Mouse (Mus musculus) layer of hippocampus, postnatal 25 days (tissue): ENCODE measurements around the gene Zmiz1. TPM values are rescaled to one million over a fixed set of nuclear protein-coding genes. Genes with fewer than 3 reads are reported as not detected.
A peak's percentile ranks its signal among the peaks of the same experiment; 100 is the strongest.

Source experiments
- DNase-seq, 2 experiments: peaks; one replicate each; pipeline ENCODE4 v3.0.0; 2022; ENCODE audit warnings: mixed read lengths in 2 of 2, low spot score in 1 of 2; ENCODE audit errors: extremely low spot score in 1 of 2
- total RNA-seq, 2 experiments: library from RNA; stranded (reverse); gene quantifications; 2 replicates each; pipeline ENCODE4 v1.2.3; 2021

Gene Zmiz1
- total RNA-seq, 2 experiments from 2014 or later: 82.5 to 105 TPM

DNA sequence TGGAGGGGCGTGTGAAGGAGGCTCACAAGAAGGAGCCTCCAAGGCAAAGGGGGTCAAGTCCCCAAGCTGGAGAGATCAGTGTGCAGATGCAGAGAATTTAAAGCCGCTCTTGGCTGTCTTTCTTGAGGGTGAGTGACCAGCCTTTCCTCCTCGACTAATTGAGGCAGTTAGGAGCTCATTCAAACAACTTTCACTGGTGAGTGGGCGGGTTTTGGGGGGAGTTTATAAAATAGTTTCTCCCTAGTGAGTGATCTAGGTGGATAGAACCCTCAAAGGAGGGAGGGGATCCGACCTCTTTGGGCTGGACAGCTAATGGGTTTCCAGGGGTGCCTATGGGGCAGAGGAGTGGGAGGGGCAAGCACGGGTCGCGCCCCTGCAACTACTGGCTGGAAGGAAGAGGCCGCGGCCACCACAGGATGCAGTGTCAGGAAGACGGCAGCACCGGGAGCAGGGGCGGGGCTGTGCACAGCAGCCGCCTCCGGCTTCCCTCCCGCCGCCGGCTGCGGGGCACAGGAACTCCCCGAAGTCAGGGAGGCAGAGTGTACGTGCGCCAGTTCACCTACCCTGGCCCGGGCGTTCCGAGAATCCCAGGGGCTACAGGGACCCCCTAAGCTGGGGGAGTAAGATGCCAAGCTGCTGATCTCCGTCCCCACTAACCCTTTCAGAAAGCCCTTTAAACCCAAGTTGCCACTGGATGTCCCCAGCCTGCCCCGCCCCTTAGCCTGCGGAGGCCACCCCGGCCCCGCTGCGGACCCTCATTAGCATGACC is 147.6 kb downstream of the Zmiz1 start:
- no peak for DNase-seq

DNA sequence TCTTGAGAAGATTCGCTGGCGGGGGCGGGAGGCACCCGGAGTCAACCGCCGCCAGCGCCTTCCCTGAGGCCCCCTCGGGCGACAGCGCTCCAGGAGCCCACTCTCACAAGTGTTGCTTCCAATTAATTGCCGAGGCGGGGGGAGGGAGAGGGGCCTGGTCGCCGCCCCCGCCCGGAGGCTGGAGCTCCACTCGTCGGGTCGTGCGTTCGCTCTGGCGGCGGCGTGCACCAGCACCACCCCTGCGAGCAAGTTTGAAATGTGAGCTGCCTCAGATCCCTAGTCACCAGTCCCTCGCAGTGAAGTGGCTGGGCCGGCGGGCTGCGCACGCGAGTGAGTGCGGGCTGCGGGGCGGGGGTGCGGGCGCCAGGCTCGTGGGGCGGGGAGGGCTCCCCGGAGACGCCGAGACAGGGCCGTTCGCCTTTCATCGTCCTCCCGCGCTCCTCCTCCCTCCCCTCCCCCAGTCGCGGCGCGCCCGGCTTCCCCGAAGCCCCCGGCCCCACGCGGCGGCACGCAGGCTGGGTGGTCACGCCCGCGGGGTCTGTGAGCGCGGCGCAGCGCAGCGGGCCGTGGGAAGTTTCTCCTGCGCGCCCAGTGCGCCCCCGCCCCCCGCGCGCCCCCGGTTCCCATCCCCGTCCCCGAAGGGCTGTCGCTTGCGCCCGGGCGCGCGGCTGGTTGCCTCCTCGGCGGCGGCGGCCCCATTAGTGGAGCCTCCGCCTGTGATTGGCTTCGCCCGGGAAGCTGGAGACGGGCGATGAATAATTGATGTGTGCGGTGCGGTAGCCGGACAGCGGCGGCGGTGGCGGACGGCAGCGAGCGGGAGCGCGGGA is 148.4 kb downstream of the Zmiz1 start:
- peak; percentile 43 to 51 for DNase-seq

DNA sequence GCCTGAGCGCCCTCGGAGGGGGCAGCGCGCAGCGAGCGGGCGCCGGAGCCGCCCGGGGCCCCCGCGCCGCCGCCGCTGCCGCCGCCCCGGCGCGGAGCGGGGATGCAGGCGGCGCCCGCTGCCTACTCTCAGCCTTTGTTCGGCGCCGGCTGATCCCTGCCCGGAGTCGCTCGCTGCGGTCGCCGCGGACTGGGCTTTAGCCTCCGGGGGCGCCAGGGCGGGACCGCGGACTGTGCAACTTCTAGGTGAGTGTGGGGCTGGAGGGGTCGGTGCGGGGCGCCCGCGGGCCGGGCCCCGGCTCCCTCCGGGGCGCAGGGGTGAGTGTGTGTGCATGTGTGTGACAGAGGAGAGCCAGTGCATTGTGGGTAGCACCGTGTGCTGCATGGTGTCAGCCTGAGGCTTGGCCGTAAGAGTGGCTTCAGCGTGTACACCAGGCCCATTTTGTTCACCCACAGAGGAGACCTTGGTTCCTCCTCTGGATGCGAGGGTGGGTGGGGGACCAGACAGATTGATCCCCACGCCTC is 149.0 kb downstream of the Zmiz1 start:
- DNase-seq: peak; percentile 47 to 60

DNA sequence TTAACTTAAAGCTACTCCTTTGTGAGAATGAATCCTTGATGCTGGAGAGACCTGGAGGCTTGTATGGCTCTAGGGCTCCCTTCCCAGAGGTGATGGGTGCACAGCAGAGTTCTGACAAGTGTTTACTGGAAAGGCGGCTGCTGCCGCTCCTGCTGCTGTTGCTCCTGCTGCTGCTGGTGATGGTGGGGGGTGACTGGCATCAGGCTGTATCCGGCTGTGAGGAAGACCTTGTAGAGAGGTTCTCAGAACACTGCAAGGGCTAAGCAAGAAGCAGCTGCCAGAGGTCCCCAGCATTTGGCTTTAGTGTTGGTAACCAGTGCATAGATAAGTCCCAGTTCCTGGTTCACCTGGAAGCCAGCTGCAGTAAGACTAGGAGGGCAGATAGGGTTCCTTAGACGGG is 149.6 kb downstream of the Zmiz1 start:
- no peak for DNase-seq

DNA sequence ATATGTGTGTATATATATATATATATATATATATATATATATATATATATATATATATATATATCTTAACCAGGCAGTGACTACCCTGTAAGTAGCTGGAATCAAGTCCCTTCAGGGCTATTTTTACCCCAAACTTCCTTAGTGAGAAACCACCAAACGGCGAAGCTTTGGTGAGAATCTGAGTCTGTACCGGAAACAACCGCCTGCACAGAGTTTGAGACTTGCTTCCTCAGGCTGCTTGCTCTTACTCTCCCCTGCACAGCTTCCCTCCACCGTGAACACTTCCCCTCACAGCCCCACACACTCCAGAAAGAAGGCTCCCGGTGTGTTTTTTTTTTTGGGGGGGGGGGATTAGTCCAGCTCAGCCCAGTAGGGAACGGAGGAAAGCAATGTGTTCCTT is 150.4 kb downstream of the Zmiz1 start:
- DNase-seq: no peak

DNA sequence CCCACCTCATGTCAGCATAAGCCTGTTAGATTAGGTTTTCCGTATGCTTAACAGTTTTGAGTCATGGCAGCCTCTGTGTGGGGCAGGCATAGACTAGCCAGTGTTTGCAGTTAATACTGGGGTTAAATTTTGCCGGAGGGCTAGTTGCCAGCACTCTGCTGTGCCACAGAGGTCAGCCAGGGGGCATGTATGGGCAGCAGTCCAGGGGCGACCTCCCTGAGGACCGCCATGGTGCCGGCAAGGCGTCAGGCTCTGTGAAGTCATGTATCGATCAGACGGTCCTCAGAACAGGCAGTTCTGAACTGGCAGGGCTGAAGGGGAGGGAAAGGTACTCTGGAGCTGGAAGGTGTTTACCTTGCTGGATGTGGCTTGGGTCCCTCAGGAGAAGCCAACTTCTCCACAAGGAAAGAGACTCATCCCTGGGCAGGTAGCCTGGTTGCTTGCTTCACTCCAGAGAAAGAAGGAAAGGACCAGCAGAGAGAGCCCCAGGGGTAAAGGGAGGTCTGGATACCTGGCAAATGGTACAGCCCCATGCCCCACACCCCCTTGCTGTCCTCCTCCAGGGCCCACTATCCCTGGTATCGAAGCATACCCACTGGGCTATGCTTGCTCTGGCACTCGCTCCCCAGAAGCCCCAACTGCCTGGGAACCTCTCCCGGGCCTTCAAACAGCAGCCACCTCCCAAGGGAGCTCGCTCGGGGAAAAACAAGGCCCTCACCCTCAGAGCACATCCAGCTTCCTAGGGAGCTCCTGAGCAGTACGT is 151.6 kb downstream of the Zmiz1 start:
- no peak for DNase-seq

DNA sequence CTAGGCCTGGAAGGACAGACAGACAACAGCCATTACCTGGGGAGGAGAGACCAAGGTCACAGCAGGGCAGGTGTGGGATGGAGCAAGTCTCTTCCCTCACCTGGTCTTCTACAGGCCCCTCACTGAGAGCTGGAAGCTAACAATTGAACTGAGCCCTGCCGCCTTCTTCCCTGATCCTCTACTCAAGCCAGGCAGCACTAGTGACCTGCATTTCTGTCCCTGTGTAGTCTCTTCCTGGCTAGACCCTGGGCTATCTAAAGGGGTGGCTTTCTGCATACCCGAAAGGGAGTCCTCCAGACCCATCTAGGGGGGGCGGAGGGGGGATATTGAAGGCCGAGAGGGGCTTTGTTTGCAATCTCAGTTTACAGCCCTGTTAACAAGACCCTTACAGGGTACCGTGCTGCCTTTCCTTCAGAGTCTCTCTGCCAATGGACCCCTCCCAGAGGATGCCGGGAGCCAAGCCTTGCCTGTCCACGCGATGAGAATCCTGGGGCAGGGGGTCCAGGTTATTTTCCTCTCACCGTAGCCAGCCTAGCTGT is 152.2 kb downstream of the Zmiz1 start:
- DNase-seq: no peak

DNA sequence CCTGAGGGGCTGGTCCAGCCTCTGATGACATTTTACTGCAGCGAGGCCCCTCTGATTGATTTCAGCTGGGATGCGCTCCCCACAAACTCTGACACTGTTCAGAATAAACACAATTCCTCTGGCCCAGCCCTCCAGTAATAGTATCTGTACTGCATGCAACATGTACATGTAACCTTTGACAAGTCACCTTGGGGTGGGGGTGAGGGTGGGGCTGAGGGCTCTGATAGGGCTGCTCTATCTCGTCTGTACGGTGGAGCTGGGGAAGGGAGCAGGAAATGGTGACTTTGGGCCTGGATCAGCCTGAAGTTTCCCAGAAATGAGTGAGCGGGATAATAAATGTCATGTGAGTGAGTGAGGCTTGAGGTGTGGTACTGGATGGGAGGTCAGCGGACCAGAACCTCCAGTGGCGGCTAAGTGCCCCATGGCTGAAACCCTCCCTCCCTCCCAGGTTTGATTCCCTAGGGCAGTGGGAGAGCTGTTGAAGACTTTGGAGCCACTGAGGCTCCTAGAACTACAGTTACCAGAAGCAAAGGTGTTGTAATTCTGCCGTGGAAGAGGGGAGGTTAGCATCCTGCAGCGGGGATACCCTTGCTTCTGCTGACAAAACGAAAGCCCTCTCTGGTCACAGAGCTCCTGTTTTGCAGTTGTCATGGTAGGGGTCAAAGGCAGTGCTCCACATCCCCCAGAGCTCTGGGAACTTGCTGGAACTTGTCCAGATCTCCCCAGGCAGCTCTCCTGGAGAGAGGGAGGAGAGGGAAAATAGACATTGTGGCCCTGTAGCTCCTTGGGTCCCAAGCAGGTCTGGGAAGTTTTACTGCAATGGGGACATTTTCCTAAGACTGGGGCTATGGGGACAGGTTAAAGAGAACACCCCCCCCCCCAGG is 153.1 kb downstream of the Zmiz1 start:
- DNase-seq: no peak

DNA sequence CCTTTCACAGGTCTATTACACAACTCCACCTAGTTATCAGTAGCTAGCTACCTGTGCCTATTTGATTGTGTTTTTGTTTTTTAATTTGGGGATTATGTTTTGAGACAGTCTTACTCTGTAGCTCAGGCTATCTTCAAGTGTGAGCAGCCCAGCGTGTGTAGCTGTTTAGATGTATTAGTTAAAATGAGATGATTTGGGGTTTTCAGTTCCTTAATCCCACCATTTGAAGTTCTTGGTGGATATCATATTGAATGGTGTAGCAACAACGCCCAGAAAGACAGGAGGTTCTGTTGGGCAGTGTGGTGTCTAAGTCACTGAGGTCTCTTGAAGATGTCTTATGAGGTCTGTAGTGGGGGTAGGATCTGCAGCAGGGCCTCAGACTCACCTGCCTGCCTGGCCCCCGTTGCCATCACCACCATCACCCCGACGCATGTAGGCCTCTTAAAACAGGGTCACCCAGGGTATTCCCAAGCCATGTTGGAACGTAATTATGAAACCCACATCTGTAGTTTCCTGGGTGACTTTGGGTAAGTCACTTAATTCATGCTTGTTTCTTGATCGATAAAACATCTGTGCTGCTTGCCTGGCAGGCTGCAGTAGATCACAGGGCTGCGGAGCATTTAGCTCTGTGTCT is 155.1 kb downstream of the Zmiz1 start:
- no peak for DNase-seq

DNA sequence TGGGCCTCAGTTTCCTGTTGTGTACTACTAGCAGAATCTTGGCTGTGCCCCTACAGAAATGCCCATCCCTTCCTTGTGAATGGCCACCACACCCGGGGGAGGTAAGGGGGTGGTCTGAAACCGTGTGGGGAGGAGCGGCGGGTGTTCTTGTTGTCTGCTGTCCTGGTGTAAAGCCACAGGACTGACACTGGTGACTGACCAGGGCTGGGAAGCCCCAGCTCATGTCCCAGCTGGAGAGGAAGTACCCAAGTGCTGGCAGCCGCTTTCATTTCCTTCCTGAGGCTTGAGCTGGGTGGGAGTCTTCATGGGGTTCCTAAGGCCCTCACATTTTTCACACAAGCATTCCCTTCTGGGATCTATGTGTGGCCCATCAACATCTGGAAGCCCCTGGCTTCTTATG is 155.7 kb downstream of the Zmiz1 start:
- DNase-seq: no peak

DNA sequence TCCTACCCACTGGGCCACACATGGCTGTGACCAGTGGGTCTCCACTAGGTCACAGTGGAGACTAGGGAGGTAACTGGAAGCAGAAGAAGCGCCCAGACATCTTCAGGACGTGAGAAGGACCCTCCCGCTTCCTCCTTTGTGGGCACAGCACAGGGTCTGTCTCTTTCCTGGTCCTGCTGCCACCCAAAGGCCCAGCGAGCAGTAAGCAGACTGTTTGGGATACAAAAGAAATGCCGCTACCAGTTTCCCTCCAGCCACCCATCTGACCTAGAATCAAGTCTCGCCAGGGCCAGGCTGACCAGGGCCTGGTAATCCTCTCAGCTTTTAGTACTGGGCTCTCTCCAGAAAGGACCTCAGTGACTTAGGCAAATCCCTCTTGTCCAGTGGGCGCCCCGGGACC is 156.6 kb downstream of the Zmiz1 start:
- DNase-seq: no peak

DNA sequence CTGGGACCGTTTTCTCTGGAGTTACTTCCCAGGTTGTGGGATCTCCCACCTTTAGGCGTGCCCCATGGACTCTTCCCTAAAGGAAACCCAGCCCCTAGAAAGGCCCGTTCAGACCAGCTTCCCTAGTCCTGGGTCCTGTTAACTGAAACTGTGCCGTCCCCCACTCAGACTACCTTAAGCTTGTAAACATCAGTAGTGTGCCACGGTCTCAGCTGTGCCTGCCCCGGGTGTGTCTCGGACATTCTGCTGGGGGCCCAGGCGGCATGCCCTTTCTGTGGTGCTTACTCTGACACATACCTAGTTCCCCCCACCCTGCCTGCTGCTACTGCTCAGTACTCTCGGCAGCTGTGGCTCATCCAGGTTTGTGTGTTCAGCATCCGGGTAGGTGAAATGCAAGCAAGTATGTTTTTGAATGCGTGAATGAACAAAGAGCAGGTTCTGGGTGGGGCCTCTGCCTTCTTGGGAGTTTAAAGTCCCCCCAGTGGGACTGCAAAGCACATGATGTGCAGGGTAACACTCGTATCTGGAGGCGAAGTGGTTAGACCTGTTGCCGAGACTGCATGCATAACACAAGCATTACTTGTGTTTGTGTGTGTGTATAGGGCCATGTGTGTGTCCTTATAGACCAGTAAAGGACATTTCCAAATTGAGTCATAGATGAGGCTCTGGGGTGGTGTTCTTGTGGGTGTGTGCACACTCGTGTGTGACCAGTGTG is 157.2 kb downstream of the Zmiz1 start:
- no peak for DNase-seq

DNA sequence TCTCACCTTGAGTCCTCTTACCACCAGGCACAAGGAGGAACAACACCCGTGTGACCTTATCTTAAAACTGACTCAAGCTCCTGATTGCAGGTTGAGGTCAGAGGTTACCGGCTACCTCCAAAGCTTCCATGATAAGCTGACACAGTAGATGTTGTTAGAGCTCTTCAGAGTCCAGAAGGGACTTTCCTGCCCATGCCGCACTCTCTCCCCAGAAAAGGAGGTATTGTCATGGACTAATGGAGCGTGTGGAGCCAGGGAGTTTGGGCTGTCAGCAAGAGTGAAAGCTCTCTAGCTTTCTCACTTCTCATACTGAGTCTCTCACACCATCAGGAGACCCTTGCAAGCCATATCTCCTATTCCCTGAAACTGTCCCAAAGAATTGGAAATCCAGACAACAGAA is 158.3 kb downstream of the Zmiz1 start:
- no peak for DNase-seq

DNA sequence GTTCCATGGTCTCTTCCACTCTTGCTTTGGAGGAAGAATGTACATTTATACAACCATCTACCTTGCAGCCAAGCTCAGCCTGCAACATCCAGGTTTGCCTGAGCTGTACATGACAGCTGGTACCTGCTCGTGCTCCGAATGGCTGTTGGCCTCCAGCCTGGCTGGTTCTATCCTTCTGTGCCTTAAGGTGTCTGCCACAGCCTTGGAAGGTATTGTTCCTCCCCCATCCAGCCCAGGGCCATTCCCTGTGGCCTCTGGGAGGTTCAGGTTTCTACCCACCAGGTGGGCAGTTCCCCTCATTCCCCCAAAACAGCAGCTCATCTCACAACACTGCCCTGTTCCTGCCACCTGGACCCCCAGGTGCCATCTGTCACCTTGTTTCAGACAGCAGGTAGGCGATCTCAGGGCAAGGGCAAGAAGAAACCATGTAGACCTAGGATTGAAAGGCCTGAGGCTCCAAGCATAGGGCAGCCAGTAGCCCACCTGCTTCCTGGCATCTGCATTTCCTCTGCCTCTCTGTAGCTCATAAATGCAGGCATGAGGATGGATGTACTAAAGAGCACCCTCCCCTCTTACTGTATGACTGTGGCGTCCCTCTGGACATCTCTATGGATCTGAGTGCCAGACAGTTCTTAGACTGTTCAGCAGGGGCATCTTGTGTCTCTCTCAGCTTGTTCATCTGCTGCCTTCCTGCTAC is 160.2 kb downstream of the Zmiz1 start:
- DNase-seq: no peak

DNA sequence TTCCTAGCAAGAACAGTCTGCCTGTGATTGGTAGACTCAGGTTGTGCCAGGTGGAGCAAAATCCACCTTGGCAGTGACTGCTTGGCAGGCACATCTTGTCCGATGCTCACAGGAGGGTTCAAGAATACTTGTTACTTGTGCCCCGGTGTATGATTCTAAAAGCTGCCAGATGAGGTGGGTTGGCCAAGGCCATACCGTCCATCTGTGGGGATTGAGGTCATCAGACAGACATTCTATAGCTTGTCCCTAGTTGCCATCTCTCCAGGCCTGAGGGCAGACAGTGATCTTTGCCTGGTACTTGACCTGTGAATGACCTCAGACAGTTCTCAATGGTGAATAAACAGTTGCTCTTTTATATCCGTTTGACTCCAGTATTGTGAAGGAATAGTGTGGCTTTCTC is 161.8 kb downstream of the Zmiz1 start:
- no peak for DNase-seq

DNA sequence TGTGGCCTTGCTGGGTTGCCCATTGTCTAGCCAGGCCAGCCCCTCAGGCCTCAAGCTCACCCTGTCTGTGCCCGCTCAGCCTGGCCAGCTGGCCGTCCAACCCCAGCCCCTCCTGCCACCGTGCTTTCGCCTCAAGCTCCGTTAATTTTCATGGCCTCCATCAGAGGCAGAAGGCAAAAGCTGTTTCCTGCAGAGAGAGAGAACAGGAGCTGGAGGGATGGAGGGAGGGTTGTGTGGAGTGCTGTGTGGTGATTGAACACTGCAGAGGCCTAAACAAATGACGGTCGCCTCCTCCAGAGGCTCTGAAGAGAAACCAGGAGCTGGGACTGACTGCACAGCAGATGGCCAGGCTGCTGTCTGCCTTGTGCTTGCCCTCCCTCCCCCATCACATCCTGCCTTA is 164.7 kb downstream of the Zmiz1 start:
- DNase-seq: no peak

DNA sequence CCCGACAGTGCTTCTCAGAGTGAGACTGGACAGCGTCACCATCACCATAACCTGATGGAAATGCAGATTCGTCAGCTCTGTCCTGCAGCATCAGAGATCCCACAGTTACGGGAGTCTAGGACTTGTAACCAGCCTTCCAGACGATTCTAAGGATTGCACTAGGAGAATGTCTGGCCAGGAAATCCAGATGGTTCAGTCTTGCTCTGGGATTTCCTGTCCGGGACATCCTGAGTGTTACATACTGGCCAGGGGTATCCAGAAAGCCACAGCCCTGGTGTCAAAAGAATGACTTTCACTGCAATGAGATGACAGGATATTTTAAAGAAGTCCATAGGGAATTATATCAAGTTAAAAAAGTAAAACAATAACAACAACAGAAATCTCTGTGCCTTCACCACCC is 165.7 kb downstream of the Zmiz1 start:
- DNase-seq: no peak
